Mouse (Mus musculus) forebrain, embryonic 13.5 days (tissue): ENCODE data around the gene Olfr1416. TPM values are rescaled to one million over a fixed set of nuclear protein-coding genes. Genes with fewer than 3 reads are reported as not detected.

Source experiments
- microRNA-seq: library from miRNA; unstranded; fragments of <30 nt; microRNA quantifications from one replicate; pipeline ENCODE4, GENCODE M21; 2016
- polyA plus RNA-seq: library from polyadenylated mRNA; unstranded; fragments of >200 nt; fragmentation: Nextera tagmentation; extraction: Ambion mirVana; gene quantifications from 2 replicates; pipeline ENCODE4 v1.2.1, GENCODE M21; 2015

The Olfr1416 gene
- polyA plus RNA-seq, 1 experiment from 2014 or later, result not detected

Small RNA genes lying within 50 kb of the gene (microRNA-seq; reads per million reads assigned to microRNA genes)
- gene Mir6900, result 3.2 reads per million, percentile 6 among the genes with 10 or more reads in this experiment

Other genes starting within 250 kb of the Olfr1416 start
- 262 and 301 TPM in 2 replicates for gene Ndufa10, start 11.3 kb downstream of the Olfr1416 start, polyA plus RNA-seq
- not detected in 2 replicates for gene Olfr1415, start 11.0 kb upstream of the Olfr1416 start, polyA plus RNA-seq
- not detected in 2 replicates for gene Olfr1414, start 33.5 kb upstream of the Olfr1416 start, polyA plus RNA-seq
- gene Olfr1413, start 86.2 kb upstream of the Olfr1416 start, polyA plus RNA-seq, result not detected in 2 replicates
- not detected in 2 replicates for gene Olfr1412, start 100.7 kb upstream of the Olfr1416 start, polyA plus RNA-seq
- not detected in 2 replicates for gene Olfr1411, start 109.3 kb upstream of the Olfr1416 start, polyA plus RNA-seq
- not detected in 2 replicates for gene Olfr1410, start 120.7 kb upstream of the Olfr1416 start, polyA plus RNA-seq
- gene Olfr12, start 132.7 kb upstream of the Olfr1416 start, polyA plus RNA-seq, result not detected in 2 replicates
- gene Cops9, start 156.9 kb upstream of the Olfr1416 start, polyA plus RNA-seq, result 542 and 587 TPM in 2 replicates
- gene Otos, start 163.7 kb upstream of the Olfr1416 start, polyA plus RNA-seq, result 0.10 and 0.11 TPM in 2 replicates